Mouse (Mus musculus): ENCODE measurements around the gene Znhit2.

DNA sequence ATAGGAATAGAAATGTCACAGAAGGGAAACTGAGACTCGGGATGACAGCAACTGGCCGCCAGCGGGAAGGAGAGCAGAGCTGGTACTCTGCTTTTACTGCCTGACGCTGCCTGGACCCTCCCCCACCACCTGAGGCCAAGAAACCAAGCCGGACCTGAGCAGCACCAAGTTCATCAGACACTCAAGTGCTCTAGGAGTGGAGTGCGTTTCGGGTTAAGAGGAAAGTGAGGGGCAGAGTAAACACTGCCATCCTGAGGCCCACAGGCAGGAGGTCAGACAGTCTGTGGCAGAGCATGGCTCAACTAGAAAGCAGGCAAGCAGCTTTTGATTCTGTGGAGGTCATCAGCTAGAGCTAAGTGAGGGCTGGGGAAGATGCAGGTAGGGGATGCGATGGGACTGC lies 37.9 kb upstream of the Znhit2 start:
- TF ChIP-seq CTCF (IDR thresholded peaks at IDR 0.05; ENCODE audit: borderline replicate concordance, extremely low read depth, insufficient read depth, insufficient read length) (no peak), POLR2A (IDR thresholded peaks at IDR 0.05; ENCODE audit: borderline replicate concordance, extremely low read depth, insufficient read depth, insufficient read length, poor library complexity, severe bottlenecking) (no peak)

Data from brain, embryonic 14.5 days (tissue).